Mouse (Mus musculus) liver, embryonic 16.5 days (tissue): Measurements from ENCODE around the gene Rab11fip5. TPM values are rescaled to one million over a fixed set of nuclear protein-coding genes. Genes with fewer than 3 reads are reported as not detected.

Source experiments
- ATAC-seq: fragments of 200-750 bp; cut with Nextera tagmentation; 2 replicates; pipeline ENCODE4 v1.8.0; 2017; ENCODE audit warnings: low read depth, mild to moderate bottlenecking, moderate number of reproducible peaks, moderate library complexity
- H3K27ac ChIP-seq: fragments of 300-500 bp; sonication (generic); 2 replicates; pipeline ENCODE4 v1.5.1; 2014; ENCODE audit warnings: mild to moderate bottlenecking, low read length
- H3K27me3 ChIP-seq: fragments of 300-500 bp; sonication (generic); 2 replicates; pipeline ENCODE4 v1.6.1; 2014; ENCODE audit warnings: low read depth, low read length, mixed read lengths; ENCODE audit not compliant: control insufficient read depth, insufficient read depth
- H3K36me3 ChIP-seq: fragments of 300-500 bp; sonication (generic); 2 replicates; pipeline ENCODE4 v1.6.1; 2014; ENCODE audit warnings: mild to moderate bottlenecking; ENCODE audit not compliant: control insufficient read depth, insufficient read depth
- H3K4me1 ChIP-seq: fragments of 300-500 bp; sonication (generic); 2 replicates; pipeline ENCODE4 v1.6.1; 2014; ENCODE audit warnings: low read depth, low read length, mixed read lengths; ENCODE audit not compliant: control insufficient read depth
- H3K4me2 ChIP-seq: fragments of 300-500 bp; sonication (generic); 2 replicates; pipeline ENCODE4 v1.6.1; 2014; ENCODE audit warnings: low read depth, low read length, mixed read lengths
- H3K4me3 ChIP-seq: fragments of 300-500 bp; sonication (generic); 2 replicates; pipeline ENCODE4 v1.5.1; 2014; ENCODE audit warnings: low read depth, mild to moderate bottlenecking, low read length
- H3K9ac ChIP-seq: fragments of 300-500 bp; sonication (generic); 2 replicates; pipeline ENCODE4 v1.6.1; 2014; ENCODE audit warnings: low read depth, low read length
- H3K9me3 ChIP-seq: fragments of 300-500 bp; sonication (generic); replicated peaks from 2 replicates; pipeline ENCODE4 v1.6.1; 2016; ENCODE audit warnings: low read length; ENCODE audit not compliant: control insufficient read depth
- WGBS: fragments of 180-500 bp; shearing (Covaris S2); extraction: QIAGEN DNeasy Blood & Tissue Kit; methylation state at CpG from one replicate; pipeline ENCODE4 v1.1.7; 2014; ENCODE audit not compliant: insufficient replicate concordance; 5-methylcytosine and 5-hydroxymethylcytosine counted together
- polyA plus RNA-seq: library from polyadenylated mRNA; unstranded; fragments of >200 nt; fragmentation: Nextera tagmentation; extraction: Ambion mirVana; gene quantifications from 2 replicates; pipeline ENCODE4 v1.2.1, GENCODE M21; 2015

Gene Rab11fip5
- polyA plus RNA-seq, 1 experiment from 2014 or later = 1.0 TPM

GRCm38 (mm10) chr6:85358877-85359276 is 15.6 kb downstream of the Rab11fip5 start:
- Histone ChIP-seq H3K9me3 (no peaks in the 10 kb centered on the region), H3K9ac (no peak overlapping the region), H3K4me3 (no peak overlapping the region), H3K36me3 (no peaks in the 10 kb centered on the region), H3K4me2 (no peak overlapping the region), H3K27me3 (no peaks in the 10 kb centered on the region), H3K4me1 (no peaks in the 10 kb centered on the region), H3K27ac (no peak overlapping the region)
- 66% methylated on average over 1 of the region's 1 CpGs for WGBS
- ATAC-seq = no peak

GRCm38 (mm10) chr6:85356682-85357465 is 17.6 kb downstream of the Rab11fip5 start:
- no peaks in the 10 kb centered on the region for H3K4me1 ChIP-seq
- H3K4me2 ChIP-seq = no peak overlapping the region
- H3K9me3 ChIP-seq = no peaks in the 10 kb centered on the region
- H3K27ac ChIP-seq = no peak overlapping the region
- 37% methylated on average over 4 of the region's 4 CpGs for WGBS
- ATAC-seq = no peak
- H3K4me3 ChIP-seq = no peak overlapping the region
- no peaks in the 10 kb centered on the region for H3K36me3 ChIP-seq
- H3K9ac ChIP-seq = no peak overlapping the region
- H3K27me3 ChIP-seq = no peaks in the 10 kb centered on the region

- Histone ChIP-seq H3K27me3 (no peaks in the 10 kb centered on the region), H3K27ac (no peak overlapping the region), H3K4me2 (no peak overlapping the region), H3K4me3 (no peak overlapping the region), H3K36me3 (no peaks in the 10 kb centered on the region), H3K4me1 (no peaks in the 10 kb centered on the region), H3K9ac (no peak overlapping the region), H3K9me3 (no peaks in the 10 kb centered on the region)
- ATAC-seq = no peak
- 76% methylated on average over 2 of the region's 2 CpGs for WGBS
Observed at GRCm38 (mm10) chr6:85355753-85356152, 18.7 kb downstream of the Rab11fip5 start.

- no peaks in the 10 kb centered on the region for H3K4me1 ChIP-seq
- no peak overlapping the region for H3K9ac ChIP-seq
- no peaks in the 10 kb centered on the region for H3K9me3 ChIP-seq
- 69% methylated on average over 6 of the region's 6 CpGs for WGBS
- H3K27ac ChIP-seq = no peak overlapping the region
- H3K36me3 ChIP-seq = no peaks in the 10 kb centered on the region
- ATAC-seq = no peak
- no peak overlapping the region for H3K4me2 ChIP-seq
- no peak overlapping the region for H3K4me3 ChIP-seq
- no peaks in the 10 kb centered on the region for H3K27me3 ChIP-seq
Observed at GRCm38 (mm10) chr6:85354709-85355108, 19.7 kb downstream of the Rab11fip5 start.

- H3K36me3 ChIP-seq = no peaks in the 10 kb centered on the region
- H3K4me3 ChIP-seq = no peak overlapping the region
- no peak for ATAC-seq
- no peak overlapping the region for H3K27ac ChIP-seq
- no peak overlapping the region for H3K9ac ChIP-seq
- H3K4me1 ChIP-seq = no peaks in the 10 kb centered on the region
- no peaks in the 10 kb centered on the region for H3K27me3 ChIP-seq
- WGBS = 61% methylated on average over 3 of the region's 3 CpGs
- H3K4me2 ChIP-seq = no peak overlapping the region
- H3K9me3 ChIP-seq = no peaks in the 10 kb centered on the region
Observed at GRCm38 (mm10) chr6:85353706-85354105, 20.7 kb downstream of the Rab11fip5 start.

GRCm38 (mm10) chr6:85350157-85350556 is 24.3 kb downstream of the Rab11fip5 start:
- WGBS = 68% methylated on average over 1 of the region's 1 CpGs
- Histone ChIP-seq H3K4me3 (no peak overlapping the region), H3K27ac (no peak overlapping the region), H3K4me2 (no peak overlapping the region), H3K27me3 (no peaks in the 10 kb centered on the region), H3K9ac (no peak overlapping the region), H3K9me3 (no peaks in the 10 kb centered on the region), H3K4me1 (no peaks in the 10 kb centered on the region), H3K36me3 (no peaks in the 10 kb centered on the region)
- ATAC-seq = no peak

GRCm38 (mm10) chr6:85349246-85349645 is 25.2 kb downstream of the Rab11fip5 start:
- H3K27ac ChIP-seq = no peak overlapping the region
- H3K9ac ChIP-seq = no peak overlapping the region
- H3K4me1 ChIP-seq = no peaks in the 10 kb centered on the region
- H3K36me3 ChIP-seq = no peaks in the 10 kb centered on the region
- H3K9me3 ChIP-seq = no peaks in the 10 kb centered on the region
- no peaks in the 10 kb centered on the region for H3K27me3 ChIP-seq
- H3K4me3 ChIP-seq = no peak overlapping the region
- 66% methylated on average over 7 of the region's 7 CpGs for WGBS
- no peak overlapping the region for H3K4me2 ChIP-seq
- no peak for ATAC-seq

GRCm38 (mm10) chr6:85348133-85348532 is 26.3 kb downstream of the Rab11fip5 start:
- Histone ChIP-seq H3K4me3 (no peak overlapping the region), H3K9ac (no peak overlapping the region), H3K27me3 (no peaks in the 10 kb centered on the region), H3K36me3 (no peaks in the 10 kb centered on the region), H3K4me1 (no peaks in the 10 kb centered on the region), H3K9me3 (no peaks in the 10 kb centered on the region), H3K4me2 (no peak overlapping the region), H3K27ac (no peak overlapping the region)
- 71% methylated on average over 11 of the region's 11 CpGs for WGBS
- no peak for ATAC-seq

GRCm38 (mm10) chr6:85346028-85346634 is 28.3 kb downstream of the Rab11fip5 start:
- peak; percentile 64 for ATAC-seq
- Histone ChIP-seq H3K4me2 (no peak overlapping the region), H3K4me1 (no peaks in the 10 kb centered on the region), H3K9ac (no peak overlapping the region), H3K27ac (no peak overlapping the region), H3K27me3 (no peaks in the 10 kb centered on the region), H3K4me3 (no peak overlapping the region), H3K9me3 (no peaks in the 10 kb centered on the region), H3K36me3 (no peaks in the 10 kb centered on the region)
- 31% methylated on average over 6 of the region's 6 CpGs for WGBS
